Mouse (Mus musculus) mesoderm, embryonic 11.5 days (tissue): ENCODE data around the gene Olfr331.
A peak's percentile ranks its signal among the peaks of the same experiment; 100 is the strongest.
"Not testable (repeated sequence)": the region's sequence is repeated elsewhere in the genome, so short reads cannot be mapped to it uniquely, and the experiment has no call there.

Experiments
- DNase-seq: peaks from one replicate; pipeline ENCODE4 v3.0.0-alpha.2; 2012; ENCODE audit warnings: low read depth, low spot score

Gene Olfr331

DNA sequence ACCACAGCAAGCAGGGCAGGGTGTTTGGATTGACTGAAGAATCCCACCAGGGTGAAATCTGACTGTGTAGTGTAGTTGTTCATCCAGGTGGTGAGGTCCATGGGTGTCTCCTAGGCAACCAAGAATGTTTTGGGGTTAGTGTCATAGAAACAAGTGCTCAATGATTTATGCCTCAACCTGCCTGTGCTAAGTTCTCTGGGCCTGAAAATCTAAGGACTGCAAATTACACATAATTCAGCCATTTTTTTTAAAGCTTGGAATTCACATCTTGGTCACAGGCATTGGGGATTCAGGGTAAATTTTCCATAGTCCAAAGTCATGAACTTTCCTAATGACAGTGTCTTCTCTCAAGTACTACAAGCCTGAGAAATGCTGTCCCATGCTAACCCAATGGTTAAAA lies at the start of gene Olfr331:
Olfr331 (minus strand) TSS at position 101 of the 400 bp plus-strand sequence.
- not testable (repeated sequence) for DNase-seq

GRCm38 (mm10) chr11:58546322-58546721 lies 44.0 kb upstream of the Olfr331 start, which contains the start of gene Olfr329-ps:
Gene Olfr329-ps (minus strand): TSS chr11:58546422.
- DNase-seq: no peak

DNA sequence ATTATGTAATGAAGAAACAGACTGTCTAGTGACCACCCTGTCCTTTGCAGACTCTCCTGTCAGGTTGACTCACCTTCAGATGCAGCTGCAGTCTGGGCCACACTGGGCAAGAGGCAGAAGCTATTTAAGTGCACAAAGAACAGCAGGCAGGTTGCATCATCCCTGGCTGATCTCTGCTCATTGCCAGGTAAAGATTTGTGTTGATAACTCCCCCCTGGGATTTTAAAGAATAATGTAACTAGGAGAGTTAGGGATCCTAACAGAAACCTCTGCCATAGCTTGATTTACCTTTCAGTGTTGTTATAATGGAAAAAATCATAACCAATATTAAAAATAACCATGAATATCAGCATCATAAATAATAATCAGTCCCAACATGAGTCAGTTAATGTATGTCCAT lies 32.4 kb upstream of the Olfr331 start, which contains the start of gene Olfr330:
Olfr330 (minus strand) TSS at position 101 of the 400 bp plus-strand sequence.
- not testable (repeated sequence) for DNase-seq

DNA sequence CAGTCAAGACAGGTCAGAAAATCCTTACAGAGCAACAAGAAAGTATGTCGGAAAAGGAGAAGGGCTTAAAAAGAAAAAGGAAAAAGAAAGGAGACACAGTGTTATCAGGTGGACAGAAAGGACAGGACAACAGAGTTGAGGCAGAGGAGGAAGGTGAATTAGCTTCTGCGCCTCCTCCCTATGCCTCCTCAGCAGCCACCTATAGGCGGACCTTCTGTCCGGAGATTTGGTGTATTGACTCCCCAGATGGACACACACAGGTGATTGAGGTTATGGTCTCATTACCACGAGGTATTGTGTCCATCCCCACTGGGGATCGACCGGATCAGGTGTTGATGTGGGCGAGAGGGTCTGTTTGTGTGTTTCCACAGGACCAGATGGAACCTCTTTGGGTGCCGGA lies 17.4 kb upstream of the Olfr331 start:
- not testable (repeated sequence) for DNase-seq

GRCm38 (mm10) chr11:58518916-58519315 lies 16.5 kb upstream of the Olfr331 start:
- not testable (repeated sequence) for DNase-seq

DNA sequence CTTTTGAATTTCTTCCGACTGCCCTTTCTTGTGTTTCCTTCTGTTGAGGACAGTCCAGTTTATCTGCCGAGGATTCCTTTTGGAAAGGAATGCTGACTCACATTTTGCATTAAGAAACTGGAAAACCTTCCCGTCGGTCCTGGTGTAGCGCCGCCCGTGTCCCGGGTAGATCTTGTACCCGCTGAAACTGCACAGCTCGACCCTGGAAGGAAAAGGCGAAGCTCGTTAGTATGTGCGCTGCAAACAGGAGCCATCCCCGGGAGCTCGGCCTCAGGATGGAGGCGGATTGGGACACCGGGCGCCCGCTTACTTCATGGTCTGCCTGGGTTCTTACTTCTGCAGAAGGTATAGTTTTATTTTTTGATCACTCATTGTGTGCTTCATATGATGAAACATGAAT lies 6.7 kb upstream of the Olfr331 start:
- not testable (repeated sequence) for DNase-seq

DNA sequence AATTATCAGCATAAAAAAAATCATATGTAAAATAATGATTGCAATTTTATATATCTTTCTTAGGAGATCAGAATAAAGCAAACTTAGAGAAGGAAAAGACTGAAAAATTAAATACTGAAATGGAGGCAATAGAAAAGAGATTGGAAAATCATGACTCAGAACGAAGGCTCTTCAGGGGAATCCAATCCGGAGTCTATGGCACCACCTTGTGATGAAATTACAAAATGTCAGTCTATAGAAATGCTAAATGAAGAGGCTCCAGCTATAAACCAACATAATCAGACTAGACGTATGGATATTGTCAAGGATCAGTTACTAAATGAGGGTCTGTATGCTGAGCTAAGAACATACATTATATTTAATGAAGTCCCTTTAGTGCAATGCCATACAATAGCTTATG lies 3.1 kb downstream of the Olfr331 start:
- DNase-seq: no peak

DNA sequence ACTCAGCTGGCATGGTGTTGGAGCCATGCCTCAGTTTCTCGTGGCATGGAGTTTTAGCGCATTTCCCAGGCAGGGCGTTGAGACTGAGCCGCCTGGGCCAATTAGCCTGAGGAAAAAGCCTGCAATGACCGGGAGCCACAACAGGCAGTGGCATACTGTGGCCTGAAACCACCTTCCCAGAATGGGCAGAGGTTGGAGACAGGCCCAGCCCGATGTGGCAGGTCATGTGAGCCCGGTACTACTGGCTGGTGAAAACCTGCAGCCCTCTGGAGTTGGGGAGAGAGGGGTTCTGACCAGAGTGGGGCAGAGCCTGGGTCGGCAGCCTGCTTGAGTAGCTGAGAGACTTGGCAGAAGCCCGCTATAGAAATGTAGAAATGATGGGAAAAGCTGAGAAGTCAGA lies 3.6 kb downstream of the Olfr331 start:
- DNase-seq: no peak

DNA sequence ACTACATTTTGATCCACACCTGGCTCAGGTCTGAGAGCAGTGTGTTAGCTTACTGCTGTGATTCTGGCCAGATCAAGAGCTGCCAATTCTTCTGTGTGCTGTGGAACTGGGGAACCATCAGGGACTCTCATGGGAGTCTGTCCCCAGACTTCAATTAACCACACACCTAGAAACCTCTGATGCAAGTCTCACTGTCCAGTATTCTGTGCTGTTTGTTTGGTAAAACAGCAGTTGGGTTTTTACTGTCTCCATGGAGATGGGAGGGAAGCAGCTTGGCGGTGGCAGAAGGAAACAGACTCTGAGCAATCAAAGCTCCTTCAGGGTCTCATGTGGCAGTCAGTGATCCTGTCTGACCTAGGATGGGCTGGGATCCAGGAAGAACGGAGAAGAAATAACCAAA lies 9.9 kb downstream of the Olfr331 start, which contains the start of gene Olfr332:
Olfr332 (minus strand) TSS at position 101 of the 400 bp plus-strand sequence.
- no peak for DNase-seq

GRCm38 (mm10) chr11:58462170-58462569 lies 40.2 kb downstream of the Olfr331 start, which contains the start of gene Olfr30:
Gene Olfr30 (minus strand): TSS chr11:58462270.
- no peak for DNase-seq

DNA sequence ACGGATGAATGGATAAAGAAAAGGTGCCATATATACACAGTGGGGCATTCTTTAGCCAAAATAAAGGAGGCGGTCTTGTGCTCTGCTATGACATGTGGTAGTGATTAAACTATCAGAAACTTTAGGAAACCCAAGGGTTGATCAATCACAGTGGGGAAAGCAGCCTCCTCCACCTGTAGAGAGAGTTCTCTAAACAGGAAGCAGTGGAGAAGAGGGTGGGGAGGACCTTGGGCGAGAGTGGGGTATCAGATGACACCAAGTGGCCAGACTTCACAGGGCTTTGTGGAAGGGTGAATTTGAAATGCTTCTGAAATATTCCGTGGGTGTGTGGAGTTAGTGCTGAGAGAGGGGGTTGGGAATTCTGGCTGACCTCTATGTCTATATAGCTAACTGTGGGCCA lies 48.8 kb downstream of the Olfr331 start:
- peak; percentile 47 for DNase-seq

GRCm38 (mm10) chr11:58452759-58453158 lies 49.6 kb downstream of the Olfr331 start, which contains the start of gene Lypd9:
Gene Lypd9 (minus strand): TSS chr11:58452923.
- DNase-seq: no peak
